In the genomic region with DNA sequence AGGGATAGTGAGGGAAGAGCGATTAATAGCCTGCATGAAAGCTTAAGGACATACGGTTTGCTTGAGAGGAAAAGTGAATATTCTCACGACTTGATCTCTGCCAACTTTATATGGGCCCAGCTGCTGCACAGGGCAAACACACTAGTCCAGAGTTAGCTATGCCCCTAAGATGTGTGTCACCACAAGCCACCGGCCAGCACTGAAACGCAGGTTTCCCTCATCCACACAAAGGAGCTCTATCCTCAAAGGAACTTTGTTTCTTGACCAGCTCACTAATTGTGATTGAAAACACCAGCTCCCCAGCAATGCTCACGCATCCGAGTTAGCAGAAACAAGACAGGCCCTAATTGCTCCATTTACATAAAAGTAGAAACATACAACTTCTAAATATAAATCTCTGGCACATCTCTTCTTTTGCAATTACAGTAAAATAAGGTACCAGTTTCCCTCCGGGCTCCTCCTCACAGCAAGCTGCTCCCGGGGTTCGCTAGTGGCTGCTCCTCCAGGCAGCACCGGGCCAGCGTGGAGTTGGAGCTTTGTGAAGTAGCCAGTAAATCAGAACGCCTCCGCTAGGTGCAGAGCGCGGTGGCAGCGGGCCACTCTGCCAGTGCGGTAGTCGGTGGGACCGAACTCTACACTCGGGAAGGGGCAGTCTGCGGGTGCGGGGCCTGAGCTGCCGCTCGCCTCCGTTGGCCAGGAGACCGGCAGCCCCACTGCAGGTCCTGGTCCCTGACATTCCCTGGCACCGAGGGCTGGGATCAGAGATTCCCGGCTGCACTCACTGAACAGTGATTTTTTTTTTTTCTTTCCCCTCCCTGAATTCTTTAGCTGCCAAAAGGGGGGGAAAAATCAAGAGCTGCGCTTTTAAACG, we compare ENCODE assay signal across 8 mouse cellular contexts. TPM values are rescaled to one million over a fixed set of nuclear protein-coding genes. Genes with fewer than 3 reads are reported as not detected.
A peak's percentile ranks its signal among the peaks of the same experiment; 100 is the strongest.
DNase-seq lines count a peak whose midpoint lies in the region; ATAC-seq lines count a peak whose summit lies in the region.

Gene Inhba, plus strand, starts transcription at position 480 of the 871 bp plus-strand sequence.

- ATAC-seq in activated CD4-positive, CD25-positive, alpha-beta regulatory T cell, adult 4 months: peak; percentile 22
- no peak for ATAC-seq in embryonic facial prominence, embryonic 12.5 days (ENCODE audit: insufficient number of reproducible peaks, insufficient read depth, low FRiP score, low TSS enrichment)
- ATAC-seq in heart, embryonic 13.5 days (ENCODE audit: extremely low read depth, insufficient number of reproducible peaks, low FRiP score, low TSS enrichment): peak; percentile 32; the same call in 1 of the 2 replicates
- ATAC-seq in kidney, embryonic 15.5 days (replicated peaks; ENCODE audit: low FRiP score): peak; percentile 69
- ATAC-seq in liver, embryonic 16.5 days (ENCODE audit: low read depth): peak; percentile 30; the same call in 1 of the 2 replicates
- ATAC-seq in neural tube, embryonic 11.5 days (ENCODE audit: insufficient read depth, low FRiP score, low TSS enrichment): peak; percentile 64

- no peaks in the 10 kb centered on the region; the same call in 1 of the 2 replicates for H3K27me3 ChIP-seq in embryonic facial prominence, embryonic 12.5 days
- peaks cover 10% of the 10 kb centered on the region; the same call in 1 of the 2 replicates for H3K27me3 ChIP-seq in heart, embryonic 13.5 days (replicated peaks)
- peaks cover 41% of the 10 kb centered on the region for H3K27me3 ChIP-seq in kidney, embryonic 15.5 days
- no peaks in the 10 kb centered on the region for H3K27me3 ChIP-seq in liver, embryonic 16.5 days (ENCODE audit: control insufficient read depth, insufficient read depth, low read depth, low read length)
- H3K27me3 ChIP-seq in neural tube, embryonic 11.5 days (ENCODE audit: control insufficient read depth, insufficient read depth, low read length): no peaks in the 10 kb centered on the region

- peak within 1 kb of the TSS; percentile 44 for H3K4me3 ChIP-seq in embryonic facial prominence, embryonic 12.5 days
- peak within 1 kb of the TSS; percentile 64 for H3K4me3 ChIP-seq in heart, embryonic 13.5 days
- peak within 1 kb of the TSS; percentile 52 for H3K4me3 ChIP-seq in kidney, embryonic 15.5 days (replicated peaks)
- H3K4me3 ChIP-seq in liver, embryonic 16.5 days (ENCODE audit: low read depth, low read length): peak within 1 kb of the TSS; percentile 56
- peak within 1 kb of the TSS; percentile 45 for H3K4me3 ChIP-seq in neural tube, embryonic 11.5 days (ENCODE audit: low read depth, low read length)

- H3K9me3 ChIP-seq in embryonic facial prominence, embryonic 12.5 days: no peaks in the 10 kb centered on the region
- H3K9me3 ChIP-seq in heart, embryonic 13.5 days: no peaks in the 10 kb centered on the region
- no peaks in the 10 kb centered on the region for H3K9me3 ChIP-seq in kidney, embryonic 15.5 days (replicated peaks)
- H3K9me3 ChIP-seq in liver, embryonic 16.5 days (replicated peaks; ENCODE audit: control insufficient read depth, low read length): no peaks in the 10 kb centered on the region
- H3K9me3 ChIP-seq in neural tube, embryonic 11.5 days (ENCODE audit: control insufficient read depth, low read length): no peaks in the 10 kb centered on the region

- H3K4me2 ChIP-seq in embryonic facial prominence, embryonic 12.5 days (replicated peaks): peak within 1 kb of the TSS; percentile 60
- H3K4me2 ChIP-seq in heart, embryonic 13.5 days: peak within 1 kb of the TSS; percentile 87
- H3K4me2 ChIP-seq in kidney, embryonic 15.5 days: peak within 1 kb of the TSS; percentile 94
- peak within 1 kb of the TSS; percentile 65 for H3K4me2 ChIP-seq in liver, embryonic 16.5 days (ENCODE audit: low read depth, low read length)
- H3K4me2 ChIP-seq in neural tube, embryonic 11.5 days (ENCODE audit: low read depth): peak within 1 kb of the TSS; percentile 85

- WGBS in embryonic facial prominence, embryonic 12.5 days: 6% methylated on average over 31 of the region's 31 CpGs
- WGBS in heart, embryonic 13.5 days: 10% methylated on average over 31 of the region's 31 CpGs
- WGBS in kidney, embryonic 15.5 days: 7% methylated on average over 31 of the region's 31 CpGs
- WGBS in liver, embryonic 16.5 days (ENCODE audit: insufficient replicate concordance): 11% methylated on average over 31 of the region's 31 CpGs
- 6% methylated on average over 31 of the region's 31 CpGs for WGBS in neural tube, embryonic 11.5 days

- H3K36me3 ChIP-seq in embryonic facial prominence, embryonic 12.5 days: no peaks in the 10 kb centered on the region
- no peaks in the 10 kb centered on the region for H3K36me3 ChIP-seq in heart, embryonic 13.5 days
- no peaks in the 10 kb centered on the region for H3K36me3 ChIP-seq in kidney, embryonic 15.5 days
- H3K36me3 ChIP-seq in liver, embryonic 16.5 days (ENCODE audit: control insufficient read depth, insufficient read depth): no peaks in the 10 kb centered on the region
- H3K36me3 ChIP-seq in neural tube, embryonic 11.5 days (ENCODE audit: control insufficient read depth, insufficient read depth, low read length): no peaks in the 10 kb centered on the region

- 0 out of 2 replicates have a peak within 1 kb of the TSS, but pooled peaks have one; percentile 17 for H3K27ac ChIP-seq in embryonic facial prominence, embryonic 12.5 days
- peak within 1 kb of the TSS; percentile 76 for H3K27ac ChIP-seq in heart, embryonic 13.5 days (replicated peaks)
- no peak within 1 kb of the TSS for H3K27ac ChIP-seq in kidney, embryonic 15.5 days
- peak within 1 kb of the TSS; percentile 64 for H3K27ac ChIP-seq in liver, embryonic 16.5 days (ENCODE audit: low read length)
- H3K27ac ChIP-seq in neural tube, embryonic 11.5 days (ENCODE audit: low read depth, low read length): no peak within 1 kb of the TSS

- peak within 1 kb of the TSS; percentile 46 for H3K9ac ChIP-seq in embryonic facial prominence, embryonic 12.5 days
- peak within 1 kb of the TSS; percentile 85 for H3K9ac ChIP-seq in heart, embryonic 13.5 days
- H3K9ac ChIP-seq in kidney, embryonic 15.5 days: peak within 1 kb of the TSS; percentile 42
- peak within 1 kb of the TSS; percentile 53 for H3K9ac ChIP-seq in liver, embryonic 16.5 days (ENCODE audit: low read depth, low read length)
- H3K9ac ChIP-seq in neural tube, embryonic 11.5 days (ENCODE audit: low read length): peak within 1 kb of the TSS; percentile 51

- peak; percentile 40 to 47 for DNase-seq in B cell, adult 2 months
- peak; percentile 47 for DNase-seq in neural tube, embryonic 11.5 days (ENCODE audit: low spot score)
- peak; percentile 18 for DNase-seq in thymus, postnatal 25 days

- peaks cover 7% of the 10 kb centered on the region; the same call in 1 of the 2 replicates for H3K4me1 ChIP-seq in embryonic facial prominence, embryonic 12.5 days
- H3K4me1 ChIP-seq in heart, embryonic 13.5 days: peaks cover 17% of the 10 kb centered on the region
- H3K4me1 ChIP-seq in kidney, embryonic 15.5 days: peaks cover 12% of the 10 kb centered on the region; the same call in 1 of the 2 replicates
- no peaks in the 10 kb centered on the region; the same call in 1 of the 2 replicates for H3K4me1 ChIP-seq in liver, embryonic 16.5 days (ENCODE audit: control insufficient read depth, low read depth, low read length)
- no peaks in the 10 kb centered on the region for H3K4me1 ChIP-seq in neural tube, embryonic 11.5 days (ENCODE audit: control insufficient read depth, insufficient read depth, low read length)

RNA-seq across cellular contexts. Expression of gene Inhba, which starts in this region (rescaled TPM):
- polyA plus RNA-seq in activated CD4-positive, CD25-positive, alpha-beta regulatory T cell, adult 4 months (2017; shearing (Covaris generic)): not detected
- polyA plus RNA-seq in embryonic facial prominence, embryonic 12.5 days (2016; fragmentation: Nextera tagmentation; extraction: Ambion mirVana): 14.2 and 14.8 TPM in 2 replicates
- polyA plus RNA-seq in heart, embryonic 13.5 days (2015; fragmentation: Nextera tagmentation; extraction: Ambion mirVana): 13.3 and 15.4 TPM in 2 replicates
- 1.4 and 1.8 TPM in 2 replicates for polyA plus RNA-seq in kidney, embryonic 15.5 days (2015; fragmentation: Nextera tagmentation; extraction: Ambion mirVana)
- 3.6 and 5.1 TPM in 2 replicates for polyA plus RNA-seq in liver, embryonic 16.5 days (2015; fragmentation: Nextera tagmentation; extraction: Ambion mirVana)
- polyA plus RNA-seq in neural tube, embryonic 11.5 days (2014; fragmentation: Nextera tagmentation; extraction: Ambion mirVana): 0.72 and 0.77 TPM in 2 replicates

Comparison
In these comparisons a context has a peak if more than half of its experiments do, and no peak if none do; other contexts are left out.
1. Peak in ATAC-seq in activated CD4-positive, CD25-positive, alpha-beta regulatory T cell, adult 4 months; RNA of the gene not detected or under 1 TPM.
2. Peak in DNase-seq, ATAC-seq, H3K4me3 ChIP-seq, H3K9ac ChIP-seq and H3K4me2 ChIP-seq in neural tube, embryonic 11.5 days; RNA of the gene not detected or under 1 TPM.
3. H3K27ac ChIP-seq: peak in embryonic facial prominence, embryonic 12.5 days (single experiment), heart, embryonic 13.5 days (single experiment) and liver, embryonic 16.5 days (single experiment); none in kidney, embryonic 15.5 days (single experiment) and neural tube, embryonic 11.5 days (single experiment).
4. Peak in every context shown above with its lines, with median percentiles within 50 percentile points of each other: DNase-seq, H3K4me2 ChIP-seq, H3K4me3 ChIP-seq and H3K9ac ChIP-seq.